Mouse (Mus musculus): ENCODE measurements at regions not wholly inside any gene's neighbourhood (a gene's known extent, or its start where the extent isn't known, plus 50 kb on each side); places are given as distances from the start of the nearest gene placed in this dataset.

DNA sequence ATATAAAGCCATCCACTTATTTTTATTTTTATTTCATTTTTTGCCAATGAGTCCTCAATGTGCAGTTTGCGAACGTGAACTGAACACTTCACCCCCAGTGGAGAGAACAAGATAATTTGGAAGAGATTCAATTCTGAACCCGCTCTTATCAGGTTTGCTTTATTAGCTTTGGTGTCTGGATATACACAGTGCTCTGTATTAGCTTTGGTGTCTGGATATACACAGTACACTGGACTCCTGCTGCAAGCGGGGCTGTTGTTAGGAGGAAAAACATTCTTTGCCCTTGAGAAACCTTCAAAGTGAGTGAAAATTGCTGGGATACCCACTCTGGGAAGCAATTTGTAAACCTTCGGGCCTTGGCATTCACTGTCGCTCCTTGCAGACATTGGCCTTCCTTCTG, 333.7 kb downstream of the Wdr20rt start:
- no peak for TF ChIP-seq CTCF (IDR thresholded peaks at IDR 0.05; ENCODE audit: borderline replicate concordance, extremely low read depth, insufficient read depth, insufficient read length)
- TF ChIP-seq POLR2A (IDR thresholded peaks at IDR 0.05; ENCODE audit: borderline replicate concordance, extremely low read depth, insufficient read depth, insufficient read length, poor library complexity, severe bottlenecking), result no peak
